Mouse (Mus musculus) cortical plate, adult 2 months (tissue): Measurements from ENCODE around the gene Prex1. TPM values are rescaled to one million over a fixed set of nuclear protein-coding genes. Genes with fewer than 3 reads are reported as not detected.

Source experiments
- H3K27ac ChIP-seq: fragments of 200-500 bp; 2 replicates; pipeline ENCODE4 v1.5.1; 2012; ENCODE audit warnings: low read length, control low read depth, inconsistent platforms; ENCODE audit not compliant: insufficient read depth
- H3K4me1 ChIP-seq: fragments of 200-500 bp; 2 replicates; pipeline ENCODE4 v1.6.1; 2011; ENCODE audit warnings: low read length; ENCODE audit not compliant: control insufficient read depth, insufficient read depth
- H3K4me3 ChIP-seq: fragments of 200-500 bp; 2 replicates; pipeline ENCODE4 v1.5.1; 2011; ENCODE audit warnings: mild to moderate bottlenecking, low read length, control low read depth; ENCODE audit not compliant: insufficient read depth
- CTCF ChIP-seq: fragments of 200-500 bp; IDR thresholded peaks from 2 replicates; pipeline ENCODE4 v1.5.1; 2011; ENCODE audit warnings: mild to moderate bottlenecking, control low read depth, low read length; ENCODE audit not compliant: insufficient read depth; ENCODE audit errors: extremely low read depth
- POLR2A ChIP-seq: fragments of 200-500 bp; IDR thresholded peaks from 2 replicates; pipeline ENCODE4 v1.6.1; 2011; ENCODE audit warnings: mild to moderate bottlenecking, low read length, control low read depth; ENCODE audit not compliant: insufficient read depth; ENCODE audit errors: extremely low read depth
- polyA plus RNA-seq: library from polyadenylated mRNA; depleted of rRNA; stranded (reverse); fragments of >200 nt; gene quantifications from 2 replicates; pipeline ENCODE4 v1.2.3, GENCODE M21; 2012

Prex1 gene
- polyA plus RNA-seq, 1 experiment: 83.3 TPM

- Histone ChIP-seq H3K4me3 (no peak overlapping the region), H3K4me1 (peaks cover 11% of the 10 kb centered on the region), H3K27ac (no peak overlapping the region)
- no peak for TF ChIP-seq POLR2A
- TF ChIP-seq CTCF: no peak
Measured at GRCm38 (mm10) chr2:166644816-166645215, 68.8 kb downstream of the Prex1 start.

DNA sequence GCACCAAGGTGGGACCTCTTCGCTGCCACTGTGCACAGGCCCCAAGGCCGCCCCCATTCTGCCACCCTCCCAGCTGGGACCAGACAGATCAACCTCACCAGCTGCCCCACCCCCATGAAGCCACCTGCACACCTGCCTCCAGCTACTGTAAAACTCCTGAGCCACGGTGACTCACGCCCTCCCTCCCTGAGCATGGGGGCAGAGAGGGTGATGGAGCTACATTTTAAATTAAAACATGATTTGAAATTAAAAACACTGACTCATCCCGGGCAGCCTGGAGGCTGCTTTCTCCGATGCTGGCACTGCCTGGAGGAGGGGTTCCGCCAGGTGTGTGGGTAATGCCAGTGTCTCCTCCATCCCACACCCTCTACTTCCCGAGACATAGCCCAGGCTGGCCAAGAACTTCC, 71.0 kb downstream of the Prex1 start:
- TF ChIP-seq CTCF (no peak), POLR2A (no peak)
- no peak overlapping the region for H3K27ac ChIP-seq
- H3K4me3 ChIP-seq: no peak overlapping the region
- peaks cover 13% of the 10 kb centered on the region for H3K4me1 ChIP-seq

DNA sequence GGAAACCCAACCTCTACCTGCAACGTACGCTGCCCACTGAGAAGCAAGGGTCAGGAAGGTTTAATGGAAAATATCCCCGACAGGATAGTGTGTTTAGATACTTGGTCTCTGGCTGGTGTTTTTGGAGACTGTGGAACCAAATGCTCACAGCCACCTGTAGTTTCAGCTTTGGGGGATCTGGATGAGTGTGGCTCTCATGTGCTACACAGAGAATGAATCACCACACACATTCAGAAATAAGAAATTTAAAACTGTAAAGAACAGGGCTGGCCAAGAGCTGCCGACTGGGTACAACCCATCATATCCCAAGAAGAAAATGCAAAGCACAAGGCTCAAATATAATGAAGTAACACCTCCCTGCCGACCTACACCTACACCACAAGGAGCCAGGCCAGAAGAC, 73.9 kb downstream of the Prex1 start:
- no peak overlapping the region for H3K27ac ChIP-seq
- peaks cover 11% of the 10 kb centered on the region for H3K4me1 ChIP-seq
- TF ChIP-seq POLR2A (no peak), CTCF (no peak)
- H3K4me3 ChIP-seq: no peak overlapping the region

DNA sequence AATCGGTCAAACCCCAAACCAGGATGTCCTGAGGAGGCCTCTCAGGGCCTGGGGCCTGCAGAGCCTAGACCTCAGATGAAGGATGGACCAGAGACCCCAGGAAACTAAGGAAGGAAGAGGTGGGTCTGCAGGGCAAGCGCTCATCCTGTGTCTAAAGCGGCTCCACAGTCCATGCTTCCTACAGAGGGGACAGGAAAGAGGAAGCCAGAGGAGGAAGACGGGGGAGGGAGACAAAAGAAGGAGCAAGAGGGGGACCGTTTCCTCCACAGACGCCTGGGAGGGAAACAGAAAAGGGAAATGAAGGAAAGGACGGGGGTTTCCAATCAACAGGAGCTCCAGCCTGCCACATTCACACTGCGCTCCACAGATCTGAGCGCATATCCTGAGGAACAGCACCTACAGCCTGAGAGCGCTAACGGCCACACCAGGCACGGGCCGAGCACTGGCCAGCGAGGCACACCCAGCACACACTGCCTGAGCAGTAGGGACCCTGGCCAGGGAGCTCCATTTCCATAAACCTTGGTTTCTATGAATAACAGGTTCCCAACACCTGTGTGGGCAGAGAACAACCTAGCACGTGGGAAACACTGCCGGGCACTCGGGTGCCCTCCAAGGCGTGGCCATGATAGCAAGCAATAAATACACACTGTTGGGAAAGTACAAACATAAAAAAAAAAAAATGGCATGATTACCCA, 74.5 kb downstream of the Prex1 start:
- Histone ChIP-seq H3K4me3 (no peak overlapping the region), H3K27ac (no peak overlapping the region), H3K4me1 (peaks cover 11% of the 10 kb centered on the region)
- TF ChIP-seq CTCF: no peak
- no peak for TF ChIP-seq POLR2A

GRCm38 (mm10) chr2:166638079-166638800, 75.4 kb downstream of the Prex1 start:
- TF ChIP-seq POLR2A (no peak), CTCF (no peak)
- Histone ChIP-seq H3K27ac (no peak overlapping the region), H3K4me3 (no peak overlapping the region), H3K4me1 (peaks cover 11% of the 10 kb centered on the region)

DNA sequence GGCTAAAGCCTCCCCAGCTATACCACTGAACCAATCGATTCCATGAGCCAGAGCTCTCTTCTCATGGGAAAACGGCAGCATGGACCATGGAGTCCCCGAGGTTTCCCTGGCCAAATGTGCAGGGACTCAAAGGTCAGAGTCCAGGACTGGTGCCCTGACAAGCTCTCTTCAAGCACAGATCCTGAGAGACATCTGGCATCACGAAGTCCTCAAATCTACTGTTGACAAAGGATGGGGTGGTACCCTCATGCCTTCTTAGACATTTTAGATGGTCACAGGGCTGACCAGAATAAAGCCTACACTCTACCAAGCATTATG, 76.0 kb downstream of the Prex1 start:
- no peak overlapping the region for H3K27ac ChIP-seq
- peaks cover 9% of the 10 kb centered on the region for H3K4me1 ChIP-seq
- no peak overlapping the region for H3K4me3 ChIP-seq
- TF ChIP-seq POLR2A (no peak), CTCF (no peak)

DNA sequence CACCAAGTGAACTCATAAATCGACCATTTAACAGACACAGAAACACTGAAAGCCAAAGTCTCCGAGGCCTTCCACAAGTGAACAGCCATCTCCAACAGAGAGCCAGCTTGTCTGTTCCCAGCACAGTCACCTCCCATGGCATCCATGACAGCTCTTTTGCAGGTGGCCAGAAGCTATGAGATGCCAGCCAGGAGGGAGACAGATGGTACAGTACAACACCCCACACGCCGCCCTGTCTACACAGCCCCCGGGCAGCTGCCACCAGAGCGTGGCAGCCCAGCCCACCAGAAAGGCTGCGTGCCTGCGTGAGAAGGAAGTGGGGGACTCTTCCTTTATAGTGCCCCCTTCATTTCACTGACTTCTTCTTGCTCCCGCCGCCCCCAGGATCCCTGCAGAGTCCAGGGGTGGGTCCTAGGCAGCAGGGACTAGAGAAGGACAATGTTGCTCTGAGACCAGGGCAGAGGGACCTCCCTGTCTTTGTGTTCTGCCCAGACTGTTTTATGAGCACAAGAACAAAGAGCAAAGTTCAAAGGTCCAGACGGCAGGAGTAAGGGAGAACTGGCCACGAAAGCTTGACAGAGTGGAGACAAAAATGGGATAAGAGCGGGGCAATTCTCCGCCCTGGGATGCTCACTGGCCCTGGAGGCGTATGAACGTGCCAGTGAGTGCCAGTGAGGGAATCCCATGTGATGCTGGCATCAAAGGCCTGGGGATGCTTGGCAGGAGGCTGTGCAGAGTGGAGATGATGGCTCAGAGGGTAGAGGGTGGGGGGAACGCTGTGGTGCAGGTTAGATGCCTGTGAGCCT, 76.6 kb downstream of the Prex1 start:
- no peak for TF ChIP-seq POLR2A
- no peak for TF ChIP-seq CTCF
- Histone ChIP-seq H3K27ac (no peak overlapping the region), H3K4me3 (no peak overlapping the region), H3K4me1 (peaks cover 7% of the 10 kb centered on the region)

GRCm38 (mm10) chr2:166635521-166635920, 78.1 kb downstream of the Prex1 start:
- TF ChIP-seq POLR2A: no peak
- no peak for TF ChIP-seq CTCF
- H3K27ac ChIP-seq: no peak overlapping the region; the same call in 1 of the 2 replicates
- peaks cover 12% of the 10 kb centered on the region for H3K4me1 ChIP-seq
- H3K4me3 ChIP-seq: no peak overlapping the region

DNA sequence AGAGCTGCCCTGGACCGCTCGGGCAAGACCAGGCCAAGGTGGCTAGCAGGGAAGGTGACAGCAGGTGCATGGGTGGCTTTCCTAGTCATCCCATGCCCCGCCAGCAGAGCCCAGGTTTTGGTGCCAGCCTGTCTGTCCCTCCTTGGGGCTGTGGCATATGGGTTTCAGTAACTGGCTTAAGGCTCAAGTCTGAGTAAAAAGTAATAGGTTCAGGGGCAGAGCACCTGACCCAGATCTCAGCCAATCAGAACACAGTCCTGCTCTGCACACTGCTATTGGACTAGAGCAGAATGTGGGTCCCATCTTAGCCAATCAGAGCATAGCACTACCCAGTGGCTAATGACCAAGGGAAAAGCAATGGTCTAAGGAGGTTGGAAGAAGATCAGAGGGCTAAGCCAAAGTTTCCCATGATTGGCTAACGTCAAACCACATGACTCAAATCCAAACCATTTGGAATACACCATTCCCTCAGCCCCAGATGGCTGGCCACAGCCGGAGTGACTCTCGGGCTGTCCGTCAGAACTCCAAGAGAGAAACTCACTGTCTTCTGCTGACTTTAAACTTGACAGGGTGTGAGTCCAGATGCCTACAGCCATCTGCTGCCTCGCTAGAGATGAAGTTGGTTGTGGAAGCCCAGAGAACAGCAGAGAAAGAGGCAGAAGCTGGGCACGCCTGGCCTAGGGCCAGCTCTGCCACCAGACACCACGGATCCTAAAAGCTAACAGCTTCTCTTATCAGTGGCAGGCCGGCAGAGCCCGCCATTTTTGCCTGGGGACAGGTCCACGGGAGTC, 80.9 kb downstream of the Prex1 start:
- Histone ChIP-seq H3K4me3 (no peak overlapping the region), H3K4me1 (peaks cover 17% of the 10 kb centered on the region), H3K27ac (no peak overlapping the region)
- TF ChIP-seq CTCF: no peak
- TF ChIP-seq POLR2A: no peak

DNA sequence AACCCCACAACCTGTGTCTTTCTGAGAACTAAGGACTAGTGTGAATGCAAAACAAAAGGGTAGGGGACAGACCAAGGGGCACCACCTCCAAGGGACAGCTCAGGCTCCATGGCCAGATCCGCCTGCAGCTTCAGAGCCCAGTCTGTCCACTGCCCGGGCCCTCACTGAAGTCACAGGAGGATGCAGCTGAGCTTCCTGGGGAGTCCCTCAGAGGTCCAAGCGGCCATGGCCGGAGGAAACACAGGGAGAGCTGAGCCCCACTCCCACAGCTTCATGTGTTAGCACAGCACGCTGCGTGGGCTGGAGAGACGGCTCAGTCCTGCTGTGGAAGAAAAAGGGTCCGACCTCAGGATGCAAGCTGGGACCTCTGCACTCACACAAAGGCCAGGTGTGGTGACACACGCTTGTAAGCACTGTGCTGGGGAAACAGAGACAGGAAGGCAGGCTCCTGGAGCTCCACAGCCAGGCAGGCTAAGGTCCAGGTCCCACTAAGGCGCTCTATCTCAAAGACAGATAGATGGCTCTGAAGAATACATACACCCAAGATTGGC, 81.9 kb downstream of the Prex1 start:
- Histone ChIP-seq H3K27ac (0 out of 2 replicates have a peak overlapping the region, but pooled peaks have one; percentile 8), H3K4me1 (peaks cover 14% of the 10 kb centered on the region), H3K4me3 (no peak overlapping the region)
- TF ChIP-seq CTCF (no peak), POLR2A (no peak)
